In the genomic region with DNA sequence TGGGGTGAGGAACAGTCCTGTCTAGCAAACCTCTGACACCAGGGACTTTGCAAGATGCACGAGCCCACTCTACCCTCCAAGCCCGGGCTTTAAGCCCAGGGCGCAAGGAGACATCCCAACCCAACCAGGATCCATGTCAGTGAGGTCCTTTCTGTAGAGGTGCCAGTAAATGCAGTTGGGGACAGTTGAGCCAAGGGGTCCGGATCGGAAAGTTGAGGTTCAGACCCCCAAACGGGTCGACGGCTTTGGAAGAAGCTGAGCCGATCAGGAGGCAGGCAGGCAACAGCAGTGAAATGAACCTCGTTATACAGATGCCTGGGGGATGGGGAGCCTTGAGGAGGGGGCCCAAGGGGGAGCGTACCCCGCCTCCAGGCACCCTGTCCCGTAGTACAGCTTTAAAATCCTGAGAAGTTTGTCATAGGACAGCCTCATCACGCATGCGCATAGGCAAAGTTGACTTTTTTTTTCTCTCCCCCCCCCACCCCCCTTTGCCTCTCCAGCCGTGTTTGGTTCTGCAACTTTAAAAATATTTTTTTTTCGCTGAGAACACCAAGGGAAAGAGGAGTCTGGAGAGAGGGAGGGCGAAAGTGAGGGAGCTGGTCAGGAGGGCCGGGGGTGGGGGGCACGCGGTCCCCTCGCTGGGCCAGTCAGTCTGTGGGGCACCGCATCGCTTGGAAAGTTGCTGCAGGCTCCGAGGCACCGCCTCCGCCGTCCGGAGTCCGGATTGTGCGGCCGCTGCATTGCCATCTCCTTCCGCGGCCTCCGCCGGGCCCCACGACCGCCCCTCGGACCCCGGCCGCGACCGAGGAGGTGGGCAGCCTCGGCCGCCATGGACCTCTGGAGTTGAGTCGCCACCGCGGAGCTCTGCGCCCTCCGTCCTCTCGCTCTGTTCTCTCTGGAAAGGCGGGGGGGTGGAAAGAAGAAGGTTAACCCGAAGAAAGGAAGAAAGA, we compare ENCODE assay signal across 8 mouse cellular contexts. TPM values are rescaled to one million over a fixed set of nuclear protein-coding genes. Genes with fewer than 3 reads are reported as not detected.
DNase-seq lines count a peak whose midpoint lies in the region; ATAC-seq and TF ChIP-seq lines count a peak whose summit lies in the region.

Gene Wnt5a, plus strand, starts transcription at position 650 of the 950 bp plus-strand sequence.

- no peaks in the 10 kb centered on the region for H3K9me3 ChIP-seq in ES-E14 (ENCODE audit: control insufficient read depth, insufficient read depth, low read depth, low read length)
- no peaks in the 10 kb centered on the region for H3K9me3 ChIP-seq in embryonic facial prominence, embryonic 15.5 days (replicated peaks)
- no peaks in the 10 kb centered on the region for H3K9me3 ChIP-seq in heart, embryonic 16.5 days (replicated peaks; ENCODE audit: control insufficient read depth, low read length)
- H3K9me3 ChIP-seq in midbrain, embryonic 15.5 days, result no peaks in the 10 kb centered on the region

- peak within 1 kb of the TSS; percentile 76 for H3K4me2 ChIP-seq in embryonic facial prominence, embryonic 15.5 days (replicated peaks)
- peak within 1 kb of the TSS; percentile 90 for H3K4me2 ChIP-seq in heart, embryonic 16.5 days (ENCODE audit: low read depth, low read length)
- peak within 1 kb of the TSS; percentile 95 for H3K4me2 ChIP-seq in midbrain, embryonic 15.5 days

- in situ Hi-C loops in ES-E14 (cut with MboI; ENCODE audit: low sequenced_read_pairs in 2 of 2, unreplicated experiment in 2 of 2), result loop anchor here (10.0 to 25.0 kb wide), 3 partner anchors 567 to 1220 kb away; partner anchors contain the start of gene Cacna2d3 (in 2 of the 2)

- no peak for TF ChIP-seq CTCF in cerebellum, adult 2 months (IDR thresholded peaks at IDR 0.05; ENCODE audit: borderline replicate concordance, insufficient read depth, low read depth, low read length)
- TF ChIP-seq CTCF in thymus, adult 2 months (IDR thresholded peaks at IDR 0.05; ENCODE audit: borderline replicate concordance, control insufficient read depth, extremely low read depth, insufficient read depth, low read length, poor library complexity), result no peak

- H3K4me1 ChIP-seq in cerebellum, adult 2 months (ENCODE audit: control insufficient read depth, insufficient read depth, low read length), result peaks cover 6% of the 10 kb centered on the region; the same call in 1 of the 2 replicates
- H3K4me1 ChIP-seq in ES-E14 (ENCODE audit: control insufficient read depth in 2 of 2, insufficient read depth in 2 of 2, low read length in 2 of 2, poor library complexity in 1 of 2), result no peaks in the 10 kb centered on the region
- H3K4me1 ChIP-seq in embryonic facial prominence, embryonic 15.5 days, result 0 out of 2 replicates have a peak, but pooled peaks cover 2% of the 10 kb centered on the region
- H3K4me1 ChIP-seq in heart, embryonic 16.5 days (ENCODE audit: control insufficient read depth, insufficient read depth, low read length), result peaks cover 11% of the 10 kb centered on the region
- peaks cover 45% of the 10 kb centered on the region for H3K4me1 ChIP-seq in midbrain, embryonic 15.5 days
- no peaks in the 10 kb centered on the region for H3K4me1 ChIP-seq in thymus, adult 2 months (replicated peaks; ENCODE audit: control insufficient read depth, insufficient read depth, low read length)

- peak within 1 kb of the TSS; percentile 62 for H3K4me3 ChIP-seq in cerebellum, adult 2 months (replicated peaks; ENCODE audit: insufficient read depth, low read depth, low read length)
- H3K4me3 ChIP-seq in ES-E14 (ENCODE audit: insufficient read depth in 1 of 2, low read depth in 1 of 2, low read length in 2 of 2, poor library complexity in 1 of 2, severe bottlenecking in 1 of 2), result peak within 1 kb of the TSS; percentile 50 to 58
- peak within 1 kb of the TSS; percentile 75 for H3K4me3 ChIP-seq in embryonic facial prominence, embryonic 15.5 days (replicated peaks)
- H3K4me3 ChIP-seq in heart, embryonic 16.5 days (ENCODE audit: low read length), result peak within 1 kb of the TSS; percentile 79
- peak within 1 kb of the TSS; percentile 52 for H3K4me3 ChIP-seq in midbrain, embryonic 15.5 days
- H3K4me3 ChIP-seq in thymus, adult 2 months (ENCODE audit: control insufficient read depth, insufficient read depth, low read length), result no peak within 1 kb of the TSS

- TF ChIP-seq POLR2A in cerebellum, adult 2 months (IDR thresholded peaks at IDR 0.05; ENCODE audit: borderline replicate concordance, insufficient read depth, low read length), result no peak
- TF ChIP-seq POLR2A in thymus, adult 2 months (IDR thresholded peaks at IDR 0.05; ENCODE audit: control insufficient read depth, extremely low read depth, insufficient read depth, low read length, poor library complexity), result no peak

- no peaks in the 10 kb centered on the region for H3K36me3 ChIP-seq in ES-E14 (ENCODE audit: control insufficient read depth, insufficient read depth, low read length, poor library complexity, severe bottlenecking)
- H3K36me3 ChIP-seq in embryonic facial prominence, embryonic 15.5 days, result no peaks in the 10 kb centered on the region
- no peaks in the 10 kb centered on the region for H3K36me3 ChIP-seq in heart, embryonic 16.5 days (ENCODE audit: control insufficient read depth, insufficient read depth)
- no peaks in the 10 kb centered on the region for H3K36me3 ChIP-seq in midbrain, embryonic 15.5 days (replicated peaks)
- H3K36me3 ChIP-seq in thymus, adult 2 months (ENCODE audit: control insufficient read depth, insufficient read depth, low read length), result no peaks in the 10 kb centered on the region

- DNase-seq in cerebellum, adult 2 months, result peak; percentile 6 to 13
- DNase-seq in cerebellum, adult 9-10 months, result no peak
- no peak for DNase-seq in ES-E14 (ENCODE audit: low read depth, low spot score)
- peak; percentile 43 to 69 for DNase-seq in kidney, postnatal 36 days
- DNase-seq in thymus, adult 2 months, result no peak

- no peak within 1 kb of the TSS for H3K27ac ChIP-seq in cerebellum, adult 2 months (ENCODE audit: insufficient read depth, low read length)
- H3K27ac ChIP-seq in ES-E14 (ENCODE audit: insufficient read depth, low read depth, low read length, poor library complexity, severe bottlenecking), result no peak within 1 kb of the TSS
- H3K27ac ChIP-seq in embryonic facial prominence, embryonic 15.5 days (replicated peaks), result peak within 1 kb of the TSS; percentile 99
- peak within 1 kb of the TSS; percentile 85 for H3K27ac ChIP-seq in heart, embryonic 16.5 days (ENCODE audit: low read length)
- peak within 1 kb of the TSS; percentile 70 for H3K27ac ChIP-seq in midbrain, embryonic 15.5 days
- H3K27ac ChIP-seq in thymus, adult 2 months (ENCODE audit: control insufficient read depth, insufficient read depth, low read length), result no peak within 1 kb of the TSS

- peaks cover 6% of the 10 kb centered on the region; the same call in 1 of the 2 replicates for H3K27me3 ChIP-seq in cerebellum, adult 2 months (ENCODE audit: control insufficient read depth, insufficient read depth, low read length)
- no peaks in the 10 kb centered on the region for H3K27me3 ChIP-seq in embryonic facial prominence, embryonic 15.5 days
- H3K27me3 ChIP-seq in heart, embryonic 16.5 days (ENCODE audit: control insufficient read depth, insufficient read depth, low read length), result peaks cover 29% of the 10 kb centered on the region
- H3K27me3 ChIP-seq in midbrain, embryonic 15.5 days (replicated peaks), result peaks cover 39% of the 10 kb centered on the region
- peaks cover 3% of the 10 kb centered on the region; the same call in 1 of the 2 replicates for H3K27me3 ChIP-seq in thymus, adult 2 months (ENCODE audit: control insufficient read depth, insufficient read depth, low read length)

- H3K9ac ChIP-seq in ES-E14 (ENCODE audit: insufficient read depth, low read depth, low read length, poor library complexity, severe bottlenecking), result no peak within 1 kb of the TSS; the same call in 1 of the 2 replicates
- peak within 1 kb of the TSS; percentile 90 for H3K9ac ChIP-seq in embryonic facial prominence, embryonic 15.5 days
- H3K9ac ChIP-seq in heart, embryonic 16.5 days (ENCODE audit: low read length), result peak within 1 kb of the TSS; percentile 83
- peak within 1 kb of the TSS; percentile 52 for H3K9ac ChIP-seq in midbrain, embryonic 15.5 days

- 2% methylated on average over 53 of the region's 53 CpGs for WGBS in cerebellum, adult 2 months
- under 1% methylated on average over 53 of the region's 53 CpGs for WGBS in embryonic facial prominence, embryonic 15.5 days
- WGBS in heart, embryonic 16.5 days, result 1% methylated on average over 53 of the region's 53 CpGs
- WGBS in midbrain, embryonic 15.5 days, result 3% methylated on average over 53 of the region's 53 CpGs
- 5% methylated on average over 53 of the region's 53 CpGs for WGBS in thymus, adult 2 months

- peak; percentile 47 for ATAC-seq in embryonic facial prominence, embryonic 15.5 days (ENCODE audit: insufficient number of reproducible peaks, low FRiP score, low TSS enrichment, low read depth)
- ATAC-seq in heart, embryonic 16.5 days (replicated peaks; ENCODE audit: extremely low read depth, insufficient read depth, low FRiP score), result peak; percentile 34
- peak; percentile 17; the same call in 1 of the 2 replicates for ATAC-seq in midbrain, embryonic 15.5 days (replicated peaks)

TF ChIP-seq in ES-E14, 5 proteins besides CTCF, POLR2A, EP300 and RAD21:
- TF ChIP-seq HCFC1 (IDR thresholded peaks at IDR 0.05; ENCODE audit: borderline replicate concordance, insufficient read depth, low read length), result no peak
- TF ChIP-seq MAFK (IDR thresholded peaks at IDR 0.05; ENCODE audit: insufficient read depth, low read depth, low read length), result no peak
- no peak for TF ChIP-seq ZC3H11A (IDR thresholded peaks at IDR 0.05; ENCODE audit: borderline replicate concordance, low read depth, low read length)
- TF ChIP-seq CHD2 (IDR thresholded peaks at IDR 0.05; ENCODE audit: low read depth, low read length), result no peak
- TF ChIP-seq ZNF384 (IDR thresholded peaks at IDR 0.05; ENCODE audit: low read depth, low read length), result no peak

RNA-seq across cellular contexts. Expression of gene Wnt5a, which starts in this region (rescaled TPM):
- polyA plus RNA-seq in cerebellum, adult 2 months (2012; rRNA removed), result 3.8 and 4.5 TPM in 2 replicates
- total RNA-seq in ES-E14 (2012; rRNA removed), result 4.0 and 4.9 TPM in 2 replicates
- polyA plus RNA-seq in embryonic facial prominence, embryonic 15.5 days (2015; fragmentation: Nextera tagmentation; extraction: Ambion mirVana), result 158 and 164 TPM in 2 replicates
- polyA plus RNA-seq in heart, embryonic 16.5 days (2015; fragmentation: Nextera tagmentation; extraction: Ambion mirVana), result 9.3 and 9.8 TPM in 2 replicates
- 13.6 and 15.4 TPM in 2 replicates for polyA plus RNA-seq in midbrain, embryonic 15.5 days (2015; fragmentation: Nextera tagmentation; extraction: Ambion mirVana)
- polyA plus RNA-seq in thymus, adult 2 months (2012; rRNA removed), result 1.2 and 1.8 TPM in 2 replicates

Comparison
In these comparisons a context has a peak if more than half of its experiments do, and no peak if none do; other contexts are left out.
1. DNase-seq: peak in cerebellum, adult 2 months (2 of 2) and kidney, postnatal 36 days (2 of 2); none in cerebellum, adult 9-10 months (single experiment), ES-E14 (single experiment) and thymus, adult 2 months (single experiment).
2. H3K27ac ChIP-seq: peak in embryonic facial prominence, embryonic 15.5 days (single experiment), heart, embryonic 16.5 days (single experiment) and midbrain, embryonic 15.5 days (single experiment); none in cerebellum, adult 2 months (single experiment), ES-E14 (single experiment) and thymus, adult 2 months (single experiment).
3. Peak in every context shown above with its lines, with median percentiles within 50 percentile points of each other: ATAC-seq and H3K4me2 ChIP-seq.